Mouse (Mus musculus) cerebellum, adult 2 months (tissue): ENCODE results near the gene Zbed4.

ENCODE experiments used
- CTCF ChIP-seq: fragments of 200-500 bp; IDR thresholded peaks from 2 replicates; pipeline ENCODE4 v1.5.1; 2011; ENCODE audit warnings: low read depth, mild to moderate bottlenecking, control low read depth, low read length, moderate library complexity, borderline replicate concordance; ENCODE audit not compliant: insufficient read depth
- POLR2A ChIP-seq: fragments of 200-500 bp; IDR thresholded peaks from 2 replicates; pipeline ENCODE4 v1.6.1; 2011; ENCODE audit warnings: low read length, control low read depth, borderline replicate concordance; ENCODE audit not compliant: insufficient read depth

DNA sequence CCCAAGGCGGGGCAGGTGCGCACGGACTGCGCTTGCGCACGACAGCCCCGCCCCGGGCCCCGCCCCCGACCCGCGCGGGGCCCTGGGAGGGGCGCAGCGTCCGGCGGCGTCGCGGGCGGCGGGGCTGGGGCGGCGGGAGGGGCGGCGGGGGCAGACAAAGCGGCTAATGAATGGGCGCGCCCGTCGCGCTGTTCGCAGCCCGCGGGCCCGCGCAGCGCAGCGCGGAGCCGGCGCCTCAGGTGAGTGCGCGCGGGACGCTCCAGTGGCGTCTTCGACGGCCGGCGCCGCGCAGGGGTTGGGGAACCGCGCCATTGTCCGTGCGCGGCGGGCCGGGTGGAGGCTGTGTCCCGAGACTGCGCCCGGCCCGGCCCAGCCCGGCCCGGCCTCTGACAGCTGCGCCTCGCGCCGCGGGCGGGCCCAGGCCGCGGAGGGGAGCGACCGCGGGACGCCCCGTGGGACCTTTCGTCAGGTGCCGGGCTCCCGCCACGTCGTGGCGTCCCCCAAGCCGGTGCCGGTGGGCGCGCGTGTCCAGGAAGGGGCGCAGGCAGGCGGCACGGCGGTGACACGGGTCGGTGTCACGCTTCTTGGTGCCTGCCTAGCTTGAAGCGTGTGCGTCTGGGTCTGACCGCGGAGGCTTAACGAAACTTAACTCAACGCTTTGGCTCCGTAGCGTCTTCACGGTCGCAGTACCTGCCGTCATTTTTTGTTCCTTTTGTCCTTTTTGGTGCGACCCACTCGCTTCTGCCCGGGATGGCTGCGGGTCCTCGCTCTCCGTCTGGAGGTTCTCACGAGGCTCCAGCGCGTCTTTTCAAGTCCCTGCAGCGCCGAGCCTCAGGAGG lies at the start of gene Zbed4:
- TF ChIP-seq POLR2A (no peak), CTCF (no peak)
